Mouse (Mus musculus): Measurements from ENCODE around the gene Rdm1. TPM values are rescaled to one million over a fixed set of nuclear protein-coding genes. Genes with fewer than 3 reads are reported as not detected.
A peak's percentile ranks its signal among the peaks of the same experiment; 100 is the strongest.
"Not testable (repeated sequence)": the region's sequence is repeated elsewhere in the genome, so short reads cannot be mapped to it uniquely, and the experiment has no call there.

Gene Rdm1
- polyA plus RNA-seq, 1 experiment from 2014 or later: 44.8 TPM

DNA sequence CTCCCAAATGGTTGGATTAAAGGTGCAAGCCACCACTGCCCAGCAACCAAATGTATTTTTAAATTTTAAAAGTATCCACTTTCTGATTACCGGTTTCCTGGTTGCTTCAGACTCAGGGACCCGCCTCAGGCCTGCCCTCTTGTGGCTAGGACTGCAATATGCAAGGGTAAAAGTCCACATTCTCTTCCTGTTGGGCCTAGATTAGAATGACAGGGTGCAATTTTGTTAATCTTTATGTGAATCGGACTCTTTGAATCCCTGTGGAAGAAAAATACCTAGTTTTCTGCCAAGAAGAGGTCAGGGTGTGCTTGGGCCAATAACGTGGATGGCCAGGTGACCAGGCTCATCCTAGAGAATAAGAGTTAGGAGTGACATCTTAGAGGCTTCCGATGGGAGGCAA, 37.6 kb upstream of the Rdm1 start:
- Histone ChIP-seq H3K4me1 (ENCODE audit: control insufficient read depth, insufficient read depth, low read length) (no peaks in the 10 kb centered on the region), H3K36me3 (ENCODE audit: control insufficient read depth, insufficient read depth, low read length) (no peaks in the 10 kb centered on the region), H3K4me2 (no peak overlapping the region), H3K27ac (ENCODE audit: low read depth, low read length) (no peak overlapping the region), H3K9me3 (ENCODE audit: control insufficient read depth, low read length) (no peaks in the 10 kb centered on the region), H3K27me3 (ENCODE audit: control insufficient read depth, insufficient read depth, low read length) (no peaks in the 10 kb centered on the region), H3K4me3 (ENCODE audit: low read depth, low read length) (no peak overlapping the region), H3K9ac (ENCODE audit: low read length) (no peak overlapping the region)
- no peak for ATAC-seq (ENCODE audit: low FRiP score)
- peak; percentile 95 for DNase-seq (ENCODE audit: low spot score, missing footprints)
- 33% methylated on average over 5 of the region's 5 CpGs for WGBS

GRCm38 (mm10) chr11:101589989-101590624, 36.9 kb upstream of the Rdm1 start:
- ATAC-seq (ENCODE audit: low FRiP score): no peak
- H3K9ac ChIP-seq (ENCODE audit: low read length): no peak overlapping the region
- H3K27ac ChIP-seq (ENCODE audit: low read depth, low read length): no peak overlapping the region
- 75% methylated on average over 12 of the region's 12 CpGs for whole genome bisulfite sequencing
- no peaks in the 10 kb centered on the region for H3K4me1 ChIP-seq (ENCODE audit: control insufficient read depth, insufficient read depth, low read length)
- DNase-seq (ENCODE audit: low spot score, missing footprints): no peak
- H3K27me3 ChIP-seq (ENCODE audit: control insufficient read depth, insufficient read depth, low read length): no peaks in the 10 kb centered on the region
- H3K36me3 ChIP-seq (ENCODE audit: control insufficient read depth, insufficient read depth, low read length): no peaks in the 10 kb centered on the region
- no peaks in the 10 kb centered on the region for H3K9me3 ChIP-seq (ENCODE audit: control insufficient read depth, low read length)
- H3K4me2 ChIP-seq: no peak overlapping the region
- H3K4me3 ChIP-seq (ENCODE audit: low read depth, low read length): no peak overlapping the region

DNA sequence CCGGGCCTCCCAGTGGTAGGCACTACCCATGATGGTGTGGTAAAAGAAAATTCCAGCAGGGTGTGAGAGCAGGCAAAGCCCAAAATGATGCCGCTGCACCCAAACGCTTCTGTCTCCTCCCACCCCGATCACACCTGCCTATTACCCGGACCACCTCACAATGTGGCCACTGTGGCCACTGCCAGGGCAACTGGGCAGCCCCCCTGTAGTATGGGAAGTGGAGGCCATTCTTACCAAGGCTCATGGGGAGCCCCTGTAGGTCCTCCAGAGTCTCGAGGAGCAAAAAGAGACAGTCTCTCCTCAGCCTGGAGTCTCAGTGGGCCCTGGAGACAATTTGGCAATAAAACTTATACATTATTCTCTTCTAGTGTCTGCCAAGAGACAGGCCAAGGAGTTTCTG, 27.8 kb upstream of the Rdm1 start, which contains the start of gene Gm11634:
Gene Gm11634, minus strand, starts transcription at position 101 of the 400 bp plus-strand sequence.
- H3K27ac ChIP-seq (ENCODE audit: low read depth, low read length): no peak within 1 kb of the TSS
- no peak within 1 kb of the TSS for H3K4me2 ChIP-seq
- no peaks in the 10 kb centered on the region for H3K36me3 ChIP-seq (ENCODE audit: control insufficient read depth, insufficient read depth, low read length)
- no peaks in the 10 kb centered on the region for H3K27me3 ChIP-seq (ENCODE audit: control insufficient read depth, insufficient read depth, low read length)
- no peak for DNase-seq (ENCODE audit: low spot score, missing footprints)
- no peaks in the 10 kb centered on the region for H3K9me3 ChIP-seq (ENCODE audit: control insufficient read depth, low read length)
- H3K4me3 ChIP-seq (ENCODE audit: low read depth, low read length): no peak within 1 kb of the TSS
- ATAC-seq (ENCODE audit: low FRiP score): no peak
- no peak within 1 kb of the TSS for H3K9ac ChIP-seq (ENCODE audit: low read length)
- WGBS: 84% methylated on average over 6 of the region's 6 CpGs
- peaks cover under 1% of the 10 kb centered on the region; the same call in 1 of the 2 replicates for H3K4me1 ChIP-seq (ENCODE audit: control insufficient read depth, insufficient read depth, low read length)

DNA sequence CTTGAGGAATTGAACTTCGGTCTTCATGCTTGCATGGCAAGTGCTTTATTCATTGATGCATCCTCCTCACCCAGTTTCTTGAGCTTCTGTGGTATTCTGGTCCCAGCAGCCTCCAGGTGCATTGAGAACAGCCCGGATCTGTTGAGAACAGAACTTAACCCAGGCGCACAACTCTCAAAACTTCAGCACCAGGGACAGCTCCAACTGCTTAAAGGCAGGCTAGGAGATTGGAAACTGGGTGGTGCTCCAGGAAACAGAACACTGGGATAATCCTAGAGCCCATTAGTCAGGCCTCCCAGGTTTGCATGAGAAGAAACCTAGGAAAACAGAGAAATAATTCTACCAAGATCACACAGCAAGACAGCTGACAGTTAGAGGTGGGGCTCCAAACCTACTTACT, 24.5 kb upstream of the Rdm1 start:
- no peaks in the 10 kb centered on the region for H3K9me3 ChIP-seq (ENCODE audit: control insufficient read depth, low read length)
- 16% methylated on average over 3 of the region's 3 CpGs for whole genome bisulfite sequencing
- ATAC-seq (ENCODE audit: low FRiP score): no peak

GRCm38 (mm10) chr11:101604116-101604515, 22.9 kb upstream of the Rdm1 start:
- Histone ChIP-seq H3K27ac (ENCODE audit: low read depth, low read length) (no peak overlapping the region), H3K9me3 (ENCODE audit: control insufficient read depth, low read length) (no peaks in the 10 kb centered on the region), H3K4me1 (ENCODE audit: control insufficient read depth, insufficient read depth, low read length) (peaks cover 3% of the 10 kb centered on the region; the same call in 1 of the 2 replicates), H3K4me2 (peak overlapping the region; percentile 48), H3K9ac (ENCODE audit: low read length) (no peak overlapping the region; the same call in 1 of the 2 replicates), H3K4me3 (ENCODE audit: low read depth, low read length) (peak overlapping the region; percentile 34; the same call in 1 of the 2 replicates), H3K27me3 (ENCODE audit: control insufficient read depth, insufficient read depth, low read length) (no peaks in the 10 kb centered on the region), H3K36me3 (ENCODE audit: control insufficient read depth, insufficient read depth, low read length) (no peaks in the 10 kb centered on the region)
- 2% methylated on average over 3 of the region's 3 CpGs for WGBS
- ATAC-seq (ENCODE audit: low FRiP score) (no peak), DNase-seq (ENCODE audit: low spot score, missing footprints) (no peak)

More for the DNA sequence above, 24.5 kb upstream of the Rdm1 start:
- Histone ChIP-seq H3K27ac (ENCODE audit: low read depth, low read length) (no peak overlapping the region), H3K4me2 (no peak overlapping the region), H3K4me1 (ENCODE audit: control insufficient read depth, insufficient read depth, low read length) (peaks cover 3% of the 10 kb centered on the region; the same call in 1 of the 2 replicates), H3K9ac (ENCODE audit: low read length) (no peak overlapping the region), H3K36me3 (ENCODE audit: control insufficient read depth, insufficient read depth, low read length) (no peaks in the 10 kb centered on the region), H3K27me3 (ENCODE audit: control insufficient read depth, insufficient read depth, low read length) (no peaks in the 10 kb centered on the region), H3K4me3 (ENCODE audit: low read depth, low read length) (no peak overlapping the region)
- DNase-seq (ENCODE audit: low spot score, missing footprints): peak; percentile 93

GRCm38 (mm10) chr11:101604531-101605453, 22.2 kb upstream of the Rdm1 start:
- H3K27me3 ChIP-seq (ENCODE audit: control insufficient read depth, insufficient read depth, low read length); H3K9me3 ChIP-seq (ENCODE audit: control insufficient read depth, low read length); H3K36me3 ChIP-seq (ENCODE audit: control insufficient read depth, insufficient read depth, low read length); H3K4me1 ChIP-seq (ENCODE audit: control insufficient read depth, insufficient read depth, low read length): not testable (repeated sequence)
- Histone ChIP-seq H3K9ac (ENCODE audit: low read length) (peak overlapping the region; percentile 61), H3K4me2 (peak overlapping the region; percentile 48), H3K4me3 (ENCODE audit: low read depth, low read length) (peak overlapping the region; percentile 34), H3K27ac (ENCODE audit: low read depth, low read length) (peak overlapping the region; percentile 81)
- DNase-seq (ENCODE audit: low spot score, missing footprints): peak; percentile 98
- 1% methylated on average over 30 of the region's 30 CpGs for WGBS
- ATAC-seq (ENCODE audit: low FRiP score): peak; percentile 79

GRCm38 (mm10) chr11:101607134-101607533, 19.9 kb upstream of the Rdm1 start:
- H3K27me3 ChIP-seq (ENCODE audit: control insufficient read depth, insufficient read depth, low read length); H3K4me1 ChIP-seq (ENCODE audit: control insufficient read depth, insufficient read depth, low read length); DNase-seq (ENCODE audit: low spot score, missing footprints); H3K27ac ChIP-seq (ENCODE audit: low read depth, low read length); H3K9ac ChIP-seq (ENCODE audit: low read length); H3K4me3 ChIP-seq (ENCODE audit: low read depth, low read length); H3K9me3 ChIP-seq (ENCODE audit: control insufficient read depth, low read length); H3K36me3 ChIP-seq (ENCODE audit: control insufficient read depth, insufficient read depth, low read length); ATAC-seq (ENCODE audit: low FRiP score); H3K4me2 ChIP-seq: not testable (repeated sequence)
- whole genome bisulfite sequencing: 93% methylated on average over 4 of the region's 4 CpGs

DNA sequence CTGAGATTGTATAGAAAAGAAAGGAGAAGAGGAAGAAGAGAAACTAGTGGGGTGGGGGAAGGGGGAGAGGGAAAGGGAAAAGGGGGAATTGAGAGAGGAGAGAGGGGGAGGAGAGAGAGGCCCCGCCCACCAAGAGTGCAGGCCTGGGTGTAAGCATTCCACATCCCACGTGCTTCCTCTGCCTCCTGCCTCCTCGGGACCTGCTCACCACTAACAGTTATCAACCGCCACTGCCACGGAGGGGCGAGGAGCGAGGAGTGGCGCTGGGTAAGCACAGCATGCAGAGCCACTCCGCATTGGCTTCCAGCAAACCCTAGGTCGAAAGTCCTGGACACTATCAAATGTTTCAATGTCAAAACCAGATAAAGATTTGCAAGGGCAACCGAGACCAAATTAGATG, 16.6 kb upstream of the Rdm1 start:
- WGBS: 43% methylated on average over 11 of the region's 11 CpGs
- no peaks in the 10 kb centered on the region for H3K27me3 ChIP-seq (ENCODE audit: control insufficient read depth, insufficient read depth, low read length)
- no peaks in the 10 kb centered on the region for H3K9me3 ChIP-seq (ENCODE audit: control insufficient read depth, low read length)
- H3K4me2 ChIP-seq: no peak overlapping the region
- no peak overlapping the region for H3K27ac ChIP-seq (ENCODE audit: low read depth, low read length)
- peaks cover 9% of the 10 kb centered on the region for H3K4me1 ChIP-seq (ENCODE audit: control insufficient read depth, insufficient read depth, low read length)
- no peak overlapping the region for H3K9ac ChIP-seq (ENCODE audit: low read length)
- no peak overlapping the region for H3K4me3 ChIP-seq (ENCODE audit: low read depth, low read length)
- ATAC-seq (ENCODE audit: low FRiP score): no peak
- no peak for DNase-seq (ENCODE audit: low spot score, missing footprints)
- H3K36me3 ChIP-seq (ENCODE audit: control insufficient read depth, insufficient read depth, low read length): no peaks in the 10 kb centered on the region

- H3K27me3 ChIP-seq (ENCODE audit: control insufficient read depth, insufficient read depth, low read length): no peaks in the 10 kb centered on the region
- H3K27ac ChIP-seq (ENCODE audit: low read depth, low read length): no peak overlapping the region
- no peak overlapping the region for H3K4me3 ChIP-seq (ENCODE audit: low read depth, low read length)
- H3K4me2 ChIP-seq: no peak overlapping the region
- 79% methylated on average over 6 of the region's 6 CpGs for WGBS
- H3K36me3 ChIP-seq (ENCODE audit: control insufficient read depth, insufficient read depth, low read length): no peaks in the 10 kb centered on the region
- H3K4me1 ChIP-seq (ENCODE audit: control insufficient read depth, insufficient read depth, low read length): peaks cover 22% of the 10 kb centered on the region
- ATAC-seq (ENCODE audit: low FRiP score): no peak
- DNase-seq (ENCODE audit: low spot score, missing footprints): peak; percentile 66
- H3K9me3 ChIP-seq (ENCODE audit: control insufficient read depth, low read length): no peaks in the 10 kb centered on the region
- no peak overlapping the region; the same call in 1 of the 2 replicates for H3K9ac ChIP-seq (ENCODE audit: low read length)
Measured at GRCm38 (mm10) chr11:101613596-101613995, 13.4 kb upstream of the Rdm1 start.
